In genomic region chr13:110492296-110493001, GRCm38 (mm10) we compare ENCODE assay signal across 9 mouse cellular contexts.
DNase-seq lines count a peak whose midpoint lies in the region; ATAC-seq lines count a peak whose summit lies in the region.
"Had no signal": no experiment of that assay in that cellular context is flagged by ENCODE, and none has a peak within 500 bp of the region (broad histone marks: within the 10 kb centered on the region; RNA-seq: fewer than 3 reads in every experiment).

No protein-coding gene starts in this region.

- H3K4me3 ChIP-seq in embryonic facial prominence, embryonic 11.5 days (ENCODE audit: low read depth, low read length): no peak overlapping the region
- H3K4me3 ChIP-seq in limb, embryonic 10.5 days: no peak overlapping the region
- H3K4me3 ChIP-seq: limb, embryonic 15.5 days had no signal

- no peaks in the 10 kb centered on the region for H3K9me3 ChIP-seq in embryonic facial prominence, embryonic 11.5 days (replicated peaks; ENCODE audit: control insufficient read depth, low read length)
- no peaks in the 10 kb centered on the region for H3K9me3 ChIP-seq in limb, embryonic 10.5 days (replicated peaks)
- H3K9me3 ChIP-seq: limb, embryonic 15.5 days had no signal

- no peaks in the 10 kb centered on the region for H3K27me3 ChIP-seq in embryonic facial prominence, embryonic 11.5 days (ENCODE audit: control insufficient read depth, insufficient read depth, low read length)
- H3K27me3 ChIP-seq in limb, embryonic 10.5 days (ENCODE audit: low read depth, poor library complexity, severe bottlenecking): no peaks in the 10 kb centered on the region
- H3K27me3 ChIP-seq: limb, embryonic 15.5 days had no signal

- no peak overlapping the region for H3K27ac ChIP-seq in embryonic facial prominence, embryonic 11.5 days (replicated peaks; ENCODE audit: low read depth, low read length)
- no peak overlapping the region for H3K27ac ChIP-seq in limb, embryonic 10.5 days
- H3K27ac ChIP-seq: limb, embryonic 15.5 days had no signal

- 52% methylated on average over 9 of the region's 9 CpGs for WGBS in embryonic facial prominence, embryonic 11.5 days
- 65% methylated on average over 9 of the region's 9 CpGs for WGBS in limb, embryonic 10.5 days

- peak; percentile 15 to 17 for DNase-seq in layer of hippocampus, postnatal 10 days (ENCODE audit: low spot score in 2 of 2)
- no peak for DNase-seq in layer of hippocampus, adult 9-11 months
- peak; percentile 72 for DNase-seq in embryonic facial prominence, embryonic 11.5 days (ENCODE audit: low spot score)
- DNase-seq in limb, embryonic 10.5 days (ENCODE audit: low spot score): peak; percentile 39
- DNase-seq in right cerebral cortex, postnatal 36 days (ENCODE audit: low spot score in 2 of 2): peak; percentile 12 to 17
- no peak for DNase-seq in spleen, adult 12 weeks (ENCODE audit: low spot score)
- no peak for DNase-seq in gastrocnemius, postnatal 14 days
- DNase-seq in layer of hippocampus, postnatal 36 days: no peak

- intact Hi-C loops in gastrocnemius, postnatal 14 days (cut with DNase I; ENCODE audit: low total_unique reads): no loop called here

- H3K4me1 ChIP-seq in embryonic facial prominence, embryonic 11.5 days (ENCODE audit: control insufficient read depth, insufficient read depth, low read length): no peaks in the 10 kb centered on the region; the same call in 1 of the 2 replicates
- H3K4me1 ChIP-seq in limb, embryonic 10.5 days: peaks cover 15% of the 10 kb centered on the region

- ATAC-seq in embryonic facial prominence, embryonic 11.5 days (replicated peaks; ENCODE audit: insufficient number of reproducible peaks, low FRiP score, low TSS enrichment, low read depth): peak; percentile 86

- H3K9ac ChIP-seq in embryonic facial prominence, embryonic 11.5 days (replicated peaks; ENCODE audit: low read length): no peak overlapping the region
- H3K9ac ChIP-seq: limb, embryonic 15.5 days had no signal

- H3K4me2 ChIP-seq in embryonic facial prominence, embryonic 11.5 days (ENCODE audit: low read depth, low read length): no peak overlapping the region
- H3K4me2 ChIP-seq: limb, embryonic 15.5 days had no signal

- H3K36me3 ChIP-seq in embryonic facial prominence, embryonic 11.5 days (replicated peaks; ENCODE audit: control insufficient read depth, insufficient read depth, low read depth, low read length): no peaks in the 10 kb centered on the region
- no peaks in the 10 kb centered on the region for H3K36me3 ChIP-seq in limb, embryonic 10.5 days
- H3K36me3 ChIP-seq: limb, embryonic 15.5 days had no signal

Comparison
In these comparisons a context has a peak if more than half of its experiments do, and no peak if none do; other contexts are left out.
1. DNase-seq: peak in layer of hippocampus, postnatal 10 days (2 of 2), embryonic facial prominence, embryonic 11.5 days (single experiment), limb, embryonic 10.5 days (single experiment) and right cerebral cortex, postnatal 36 days (2 of 2); none in layer of hippocampus, adult 9-11 months (single experiment), spleen, adult 12 weeks (single experiment), gastrocnemius, postnatal 14 days (single experiment) and layer of hippocampus, postnatal 36 days (0 of 2).